Mouse (Mus musculus): ENCODE data around the gene Lztfl1.

GRCm38 (mm10) chr9:123679198-123679597, 38.3 kb downstream of the Lztfl1 start:
- TF ChIP-seq POLR2A (IDR thresholded peaks at IDR 0.05; ENCODE audit: borderline replicate concordance, extremely low read depth, insufficient read depth, insufficient read length, poor library complexity, severe bottlenecking) (no peak), CTCF (IDR thresholded peaks at IDR 0.05; ENCODE audit: borderline replicate concordance, extremely low read depth, insufficient read depth, insufficient read length) (no peak)

Data from brain, embryonic 14.5 days (tissue).